Mouse (Mus musculus) G1E (cell line): ENCODE measurements around the gene Abcc5. TPM values are rescaled to one million over a fixed set of nuclear protein-coding genes. Genes with fewer than 3 reads are reported as not detected.

Source experiments
- ATAC-seq: 2 replicates; pipeline ENCODE4 v1.8.0; 2016; ENCODE audit warnings: mild to moderate bottlenecking; ENCODE audit not compliant: insufficient number of reproducible peaks, poor library complexity, low FRiP score, severe bottlenecking; ENCODE audit errors: extremely low read depth
- DNase-seq: peaks from one replicate; pipeline ENCODE4 v3.0.0; 2012; ENCODE audit warnings: low spot score
- H3K27me3 ChIP-seq: 2 replicates; pipeline ENCODE4 v1.6.1; 2012; ENCODE audit warnings: mild to moderate bottlenecking, low read length, inconsistent platforms; ENCODE audit not compliant: insufficient read depth
- H3K36me3 ChIP-seq: replicated peaks from 2 replicates; pipeline ENCODE3; 2012; ENCODE audit warnings: mild to moderate bottlenecking, inconsistent platforms
- H3K4me1 ChIP-seq: 2 replicates; pipeline ENCODE4 v1.6.1; 2012; ENCODE audit warnings: low read depth, low read length, inconsistent platforms, mixed read lengths; ENCODE audit not compliant: insufficient read depth
- H3K4me3 ChIP-seq: 2 replicates; pipeline ENCODE4 v1.5.1; 2012; ENCODE audit warnings: low read depth, mild to moderate bottlenecking, inconsistent platforms, low read length, moderate library complexity, mixed read lengths
- H3K9me3 ChIP-seq: replicated peaks from 2 replicates; pipeline ENCODE4 v1.6.1; 2012; ENCODE audit warnings: inconsistent platforms
- CTCF ChIP-seq: IDR thresholded peaks from 2 replicates; pipeline ENCODE4 v1.5.1; 2012; ENCODE audit warnings: low read depth, low read length, inconsistent platforms, mixed read lengths
- GATA1 ChIP-seq: IDR thresholded peaks from 2 replicates; pipeline ENCODE4 v1.6.1; 2012; ENCODE audit warnings: borderline replicate concordance, low read length, inconsistent platforms, mixed read lengths
- GATA2 ChIP-seq: IDR thresholded peaks from 2 replicates; pipeline ENCODE4 v1.6.1; 2012; ENCODE audit warnings: low read depth, low read length, inconsistent platforms, borderline replicate concordance
- POLR2AphosphoS5 ChIP-seq: IDR thresholded peaks from 2 replicates; pipeline ENCODE4 v1.6.1; 2012; ENCODE audit warnings: low read depth, low read length, inconsistent platforms; ENCODE audit not compliant: insufficient replicate concordance
- TAL1 ChIP-seq: conservative IDR thresholded peaks from 2 replicates; pipeline ENCODE4 v1.6.1; 2012; ENCODE audit warnings: low read depth, low read length, inconsistent platforms, mixed read lengths
- polyA plus RNA-seq: library from polyadenylated mRNA; stranded (reverse); fragments of >175 nt; gene quantifications from 2 replicates; pipeline ENCODE4 v1.2.3, GENCODE M21; 2012
- total RNA-seq, 2 experiments: library from RNA; stranded (forward) in 1 of 2; stranded (reverse) in 1 of 2; fragments of 200-1000 nt in 1 of 2; fragments of >200 nt in 1 of 2; fragmentation: Nextera tagmentation in 1 of 2; gene quantifications; 2 replicates each; pipeline ENCODE4 v1.2.3; 2014 to 2017

Abcc5 gene
- total and polyA plus RNA-seq, 3 experiments, result 3.6 to 76.4 (median 24.6) TPM

DNA sequence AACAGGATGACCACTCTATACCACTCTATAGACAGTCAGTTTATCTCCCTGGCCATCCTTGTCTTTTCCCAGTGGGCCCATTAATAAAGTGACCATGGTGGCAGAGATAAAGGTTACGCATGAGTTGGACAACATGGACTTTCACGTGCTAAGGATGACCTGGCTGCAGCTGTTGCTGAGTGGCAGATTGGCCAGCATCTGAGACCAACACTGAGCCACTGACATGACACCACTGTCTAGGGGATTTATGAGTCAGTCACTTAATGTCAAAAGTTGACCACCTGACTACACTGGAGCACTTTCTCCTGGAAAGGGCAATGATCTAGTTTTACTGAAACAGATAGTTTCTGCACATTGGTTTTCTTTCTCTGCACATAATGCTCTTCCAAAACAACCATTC, 71.4 kb downstream of the Abcc5 start:
- DNase-seq (no peak), ATAC-seq (no peak)
- H3K4me1 ChIP-seq, result no peaks in the 10 kb centered on the region
- H3K27me3 ChIP-seq, result no peaks in the 10 kb centered on the region
- TF ChIP-seq POLR2AphosphoS5, result no peak
- TF ChIP-seq GATA2, result no peak
- TF ChIP-seq GATA1, result no peak
- TF ChIP-seq TAL1, result no peak
- no peak for TF ChIP-seq CTCF
- no peak overlapping the region for H3K4me3 ChIP-seq
- H3K9me3 ChIP-seq, result no peaks in the 10 kb centered on the region
- peaks cover 31% of the 10 kb centered on the region for H3K36me3 ChIP-seq

DNA sequence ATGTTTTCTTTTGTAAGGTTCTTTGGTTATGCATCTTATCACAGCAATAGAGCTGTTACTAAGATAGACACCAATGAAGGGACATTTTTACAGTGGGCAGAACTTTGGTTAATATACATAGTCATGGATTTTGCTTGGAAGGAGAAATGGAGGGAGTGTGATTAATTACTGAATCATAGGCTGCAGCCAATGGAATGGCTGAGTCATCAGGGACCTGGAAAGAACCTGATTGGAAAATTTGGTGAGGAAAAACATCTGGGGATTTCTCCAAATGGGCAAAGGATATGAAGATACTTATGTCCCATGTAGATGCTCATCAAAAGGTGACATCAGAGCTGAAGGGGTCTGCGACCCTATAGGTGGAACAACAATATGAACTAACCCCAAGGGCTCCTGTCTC, 72.2 kb downstream of the Abcc5 start:
- ATAC-seq, result no peak
- Histone ChIP-seq H3K9me3 (no peaks in the 10 kb centered on the region), H3K4me3 (no peak overlapping the region), H3K27me3 (no peaks in the 10 kb centered on the region), H3K36me3 (peaks cover 27% of the 10 kb centered on the region), H3K4me1 (no peaks in the 10 kb centered on the region)
- DNase-seq, result no peak
- TF ChIP-seq POLR2AphosphoS5, result no peak
- no peak for TF ChIP-seq GATA2
- no peak for TF ChIP-seq GATA1
- TF ChIP-seq TAL1, result no peak
- no peak for TF ChIP-seq CTCF

DNA sequence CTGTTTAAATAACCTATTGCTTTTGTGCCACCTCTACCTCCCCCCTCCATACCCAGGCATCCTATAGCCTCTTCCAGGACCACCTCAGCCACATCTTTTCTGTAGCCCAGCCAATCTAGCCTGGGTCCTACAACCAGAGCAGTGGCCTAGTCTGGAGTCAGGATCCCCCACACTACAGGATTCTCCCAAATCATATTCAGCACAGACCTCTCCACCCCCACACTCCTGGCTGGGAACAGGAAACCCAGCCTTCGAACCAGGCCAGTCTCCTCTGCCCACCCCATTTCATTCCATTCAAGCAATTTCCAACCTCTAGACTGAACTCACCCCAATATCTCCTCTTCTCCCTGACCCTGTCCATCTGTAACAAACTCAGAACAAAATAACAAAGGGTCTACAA, 80.7 kb downstream of the Abcc5 start:
- ATAC-seq, result no peak
- Histone ChIP-seq H3K4me1 (no peaks in the 10 kb centered on the region), H3K36me3 (peaks cover 16% of the 10 kb centered on the region), H3K27me3 (no peaks in the 10 kb centered on the region), H3K9me3 (no peaks in the 10 kb centered on the region), H3K4me3 (no peak overlapping the region)
- no peak for DNase-seq
- no peak for TF ChIP-seq GATA1
- no peak for TF ChIP-seq TAL1
- no peak for TF ChIP-seq GATA2
- no peak for TF ChIP-seq CTCF
- no peak for TF ChIP-seq POLR2AphosphoS5

DNA sequence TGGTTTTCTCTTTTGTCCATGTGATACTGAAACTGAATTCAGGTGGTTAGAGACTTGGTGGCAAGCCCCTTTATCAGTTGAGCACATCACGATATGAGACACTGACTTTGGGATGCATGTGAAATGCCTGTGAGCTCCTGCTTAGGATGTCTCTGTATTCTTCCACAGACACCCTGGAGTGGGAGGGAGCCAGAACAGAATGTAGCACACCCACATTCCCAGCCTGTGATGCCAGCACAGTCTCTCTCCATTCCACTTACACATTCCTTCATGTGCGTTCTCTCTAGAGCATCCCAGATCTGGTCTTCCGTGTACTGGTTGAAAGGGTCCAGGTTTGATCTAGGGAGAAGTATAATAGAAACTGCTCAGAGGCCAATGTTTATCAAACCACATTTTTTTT, 87.6 kb downstream of the Abcc5 start:
- H3K36me3 ChIP-seq, result peaks cover 22% of the 10 kb centered on the region
- ATAC-seq, result no peak
- no peak for TF ChIP-seq POLR2AphosphoS5
- TF ChIP-seq TAL1, result no peak
- no peak for TF ChIP-seq CTCF
- TF ChIP-seq GATA2, result no peak
- TF ChIP-seq GATA1, result no peak
- H3K27me3 ChIP-seq, result no peaks in the 10 kb centered on the region
- H3K4me3 ChIP-seq, result no peak overlapping the region
- no peaks in the 10 kb centered on the region for H3K9me3 ChIP-seq
- DNase-seq, result no peak
- no peaks in the 10 kb centered on the region for H3K4me1 ChIP-seq

DNA sequence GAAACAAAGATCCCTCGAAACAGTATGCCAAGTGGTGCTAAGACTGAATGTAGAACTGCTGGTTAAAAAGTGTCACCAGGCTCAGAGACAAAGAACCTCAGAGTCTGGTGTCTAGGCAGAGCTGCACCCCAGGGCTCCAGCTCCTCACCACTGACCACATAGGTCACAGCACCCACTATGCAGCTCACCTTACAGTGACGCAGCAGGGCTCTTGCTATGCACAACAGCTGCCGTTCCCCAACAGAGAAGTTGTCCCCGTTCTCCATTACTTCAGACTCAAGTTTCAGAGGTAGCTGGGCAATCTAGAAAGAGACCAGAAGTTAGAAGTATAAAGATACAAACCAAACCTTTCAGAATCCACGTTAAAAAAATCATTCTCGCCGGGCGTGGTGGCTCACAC, 91.3 kb downstream of the Abcc5 start:
- H3K4me3 ChIP-seq, result no peak overlapping the region
- no peaks in the 10 kb centered on the region for H3K9me3 ChIP-seq
- H3K4me1 ChIP-seq, result no peaks in the 10 kb centered on the region
- DNase-seq, result no peak
- no peak for ATAC-seq
- no peaks in the 10 kb centered on the region for H3K27me3 ChIP-seq
- no peak for TF ChIP-seq POLR2AphosphoS5
- no peak for TF ChIP-seq GATA1
- TF ChIP-seq CTCF, result no peak
- no peak for TF ChIP-seq TAL1
- no peak for TF ChIP-seq GATA2
- H3K36me3 ChIP-seq, result peaks cover 35% of the 10 kb centered on the region

DNA sequence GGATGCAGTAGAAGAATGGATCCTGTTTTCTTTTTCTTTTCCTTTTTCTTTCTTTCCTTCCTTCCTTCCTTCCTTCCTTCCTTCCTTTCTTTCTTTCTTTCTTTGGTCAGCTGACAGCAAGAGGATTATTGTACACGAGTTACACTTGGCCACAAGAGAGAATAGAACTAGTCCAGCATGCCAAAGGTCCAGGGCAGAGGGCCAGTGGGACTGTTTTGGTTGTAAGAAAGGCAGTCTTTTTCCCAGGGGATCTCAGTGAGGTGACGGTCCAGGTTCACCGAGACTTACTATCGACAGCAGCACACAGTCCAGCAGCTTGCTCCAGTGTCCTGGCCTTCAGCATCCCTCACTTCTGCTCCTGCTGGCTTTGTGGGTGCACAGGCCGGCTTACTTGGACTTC, 97.9 kb downstream of the Abcc5 start:
- peaks cover 9% of the 10 kb centered on the region for H3K27me3 ChIP-seq
- no peak for TF ChIP-seq CTCF
- TF ChIP-seq TAL1, result no peak
- no peak for TF ChIP-seq GATA1
- no peak for TF ChIP-seq GATA2
- no peak for TF ChIP-seq POLR2AphosphoS5
- peaks cover 18% of the 10 kb centered on the region for H3K36me3 ChIP-seq
- H3K4me1 ChIP-seq, result peaks cover 9% of the 10 kb centered on the region
- ATAC-seq (no peak), DNase-seq (no peak)
- H3K9me3 ChIP-seq, result no peaks in the 10 kb centered on the region
- no peak overlapping the region for H3K4me3 ChIP-seq

DNA sequence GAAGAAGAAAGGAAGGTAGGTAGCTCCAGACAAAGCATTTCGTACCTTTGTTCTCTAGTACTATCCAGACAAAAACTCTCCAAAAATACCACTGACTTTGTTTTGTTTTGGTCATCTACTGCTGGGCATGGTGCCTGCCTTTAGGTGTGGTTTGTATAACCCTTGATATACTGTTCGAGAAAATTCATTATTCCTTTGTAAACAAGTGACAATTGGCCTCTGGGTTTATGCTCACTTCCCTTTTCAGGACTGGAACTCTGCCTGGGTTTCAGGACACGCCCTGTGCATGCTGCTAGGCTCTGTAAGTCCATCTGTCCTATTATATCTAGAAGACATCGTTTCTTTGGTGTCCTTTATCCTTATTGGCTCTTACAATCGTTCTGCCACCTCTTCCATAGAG, 100.9 kb downstream of the Abcc5 start, which contains the start of gene Cyp2ab1:
TSS of gene Cyp2ab1 (minus strand) at position 119 of the 400 bp plus-strand sequence.
- Histone ChIP-seq H3K27me3 (peaks cover 20% of the 10 kb centered on the region), H3K4me3 (no peak within 1 kb of the TSS), H3K4me1 (peaks cover 9% of the 10 kb centered on the region), H3K9me3 (no peaks in the 10 kb centered on the region), H3K36me3 (no peaks in the 10 kb centered on the region)
- DNase-seq (no peak), ATAC-seq (no peak)
- no peak for TF ChIP-seq GATA2
